Mouse (Mus musculus): ENCODE results near the gene Vsig10. TPM values are rescaled to one million over a fixed set of nuclear protein-coding genes. Genes with fewer than 3 reads are reported as not detected.

Vsig10 gene
- polyA plus RNA-seq, 1 experiment from 2014 or later = 3.9 TPM

- ATAC-seq (ENCODE audit: low read depth) = no peak
- H3K9ac ChIP-seq (ENCODE audit: low read depth, low read length) = no peak overlapping the region
- WGBS = 51% methylated on average over 14 of the region's 14 CpGs
Measured at GRCm38 (mm10) chr5:117355648-117356303, 36.9 kb downstream of the Vsig10 start.

GRCm38 (mm10) chr5:117356365-117357128, 37.7 kb downstream of the Vsig10 start:
- H3K9ac ChIP-seq (ENCODE audit: low read depth, low read length) = peak overlapping the region; percentile 91
- H3K4me3 ChIP-seq (ENCODE audit: low read depth, low read length) = peak overlapping the region; percentile 95
- no peaks in the 10 kb centered on the region for H3K27me3 ChIP-seq (replicated peaks; ENCODE audit: control insufficient read depth, insufficient read depth, low read length)
- DNase-seq (ENCODE audit: low spot score) = peak; percentile 36
- H3K27ac ChIP-seq (replicated peaks; ENCODE audit: low read depth, low read length) = peak overlapping the region; percentile 81
- H3K4me2 ChIP-seq (ENCODE audit: low read depth, low read length) = peak overlapping the region; percentile 93
- 0% methylated on average over 20 of the region's 24 CpGs for WGBS
- no peaks in the 10 kb centered on the region for H3K9me3 ChIP-seq (ENCODE audit: control insufficient read depth, low read length)
- H3K4me1 ChIP-seq (ENCODE audit: control insufficient read depth, insufficient read depth, low read length) = peaks cover 23% of the 10 kb centered on the region
- no peaks in the 10 kb centered on the region for H3K36me3 ChIP-seq (ENCODE audit: control insufficient read depth, insufficient read depth, low read length)
- peak; percentile 17 for ATAC-seq (ENCODE audit: low read depth)

More at GRCm38 (mm10) chr5:117355648-117356303, 36.9 kb downstream of the Vsig10 start:
- Histone ChIP-seq H3K4me2 (ENCODE audit: low read depth, low read length) (peak overlapping the region; percentile 93), H3K36me3 (ENCODE audit: control insufficient read depth, insufficient read depth, low read length) (no peaks in the 10 kb centered on the region), H3K9me3 (ENCODE audit: control insufficient read depth, low read length) (no peaks in the 10 kb centered on the region), H3K4me3 (ENCODE audit: low read depth, low read length) (no peak overlapping the region), H3K4me1 (ENCODE audit: control insufficient read depth, insufficient read depth, low read length) (peaks cover 21% of the 10 kb centered on the region), H3K27me3 (replicated peaks; ENCODE audit: control insufficient read depth, insufficient read depth, low read length) (no peaks in the 10 kb centered on the region), H3K27ac (replicated peaks; ENCODE audit: low read depth, low read length) (peak overlapping the region; percentile 81)
- DNase-seq (ENCODE audit: low spot score) = no peak

- peak within 1 kb of the TSS; percentile 93 for H3K4me2 ChIP-seq (ENCODE audit: low read depth, low read length)
- H3K9ac ChIP-seq (ENCODE audit: low read depth, low read length) = peak within 1 kb of the TSS; percentile 91
- H3K9me3 ChIP-seq (ENCODE audit: control insufficient read depth, low read length) = no peaks in the 10 kb centered on the region
- no peaks in the 10 kb centered on the region for H3K36me3 ChIP-seq (ENCODE audit: control insufficient read depth, insufficient read depth, low read length)
- H3K27me3 ChIP-seq (replicated peaks; ENCODE audit: control insufficient read depth, insufficient read depth, low read length) = no peaks in the 10 kb centered on the region
- H3K4me1 ChIP-seq (ENCODE audit: control insufficient read depth, insufficient read depth, low read length) = peaks cover 23% of the 10 kb centered on the region
- peak within 1 kb of the TSS; percentile 81 for H3K27ac ChIP-seq (replicated peaks; ENCODE audit: low read depth, low read length)
- H3K4me3 ChIP-seq (ENCODE audit: low read depth, low read length) = peak within 1 kb of the TSS; percentile 95
- no CpG with 5 or more reads among the region's 54 CpGs for WGBS
- DNase-seq (ENCODE audit: low spot score) (peak; percentile 81), ATAC-seq (ENCODE audit: low read depth) (peak; percentile 76)
Measured at GRCm38 (mm10) chr5:117357129-117357477, 38.2 kb downstream of the Vsig10 start, which contains the start of gene Wsb2. Gene Wsb2, plus strand, starts transcription at chr5:117357304.

GRCm38 (mm10) chr5:117357478-117358247, 38.8 kb downstream of the Vsig10 start:
- 2% methylated on average over 17 of the region's 49 CpGs for WGBS
- Histone ChIP-seq H3K4me1 (ENCODE audit: control insufficient read depth, insufficient read depth, low read length) (peaks cover 23% of the 10 kb centered on the region), H3K4me3 (ENCODE audit: low read depth, low read length) (peak overlapping the region; percentile 95), H3K27ac (replicated peaks; ENCODE audit: low read depth, low read length) (peak overlapping the region; percentile 81), H3K4me2 (ENCODE audit: low read depth, low read length) (peak overlapping the region; percentile 93), H3K27me3 (replicated peaks; ENCODE audit: control insufficient read depth, insufficient read depth, low read length) (no peaks in the 10 kb centered on the region), H3K36me3 (ENCODE audit: control insufficient read depth, insufficient read depth, low read length) (no peaks in the 10 kb centered on the region), H3K9ac (ENCODE audit: low read depth, low read length) (peak overlapping the region; percentile 91), H3K9me3 (ENCODE audit: control insufficient read depth, low read length) (no peaks in the 10 kb centered on the region)
- DNase-seq (ENCODE audit: low spot score) = peak; percentile 14
- peak; percentile 39 for ATAC-seq (ENCODE audit: low read depth)

- WGBS = 7% methylated on average over 6 of the region's 6 CpGs
- 0 out of 2 replicates have a peak, but pooled peaks cover under 1% of the 10 kb centered on the region for H3K36me3 ChIP-seq (ENCODE audit: control insufficient read depth, insufficient read depth, low read length)
- no peaks in the 10 kb centered on the region for H3K27me3 ChIP-seq (replicated peaks; ENCODE audit: control insufficient read depth, insufficient read depth, low read length)
- H3K27ac ChIP-seq (replicated peaks; ENCODE audit: low read depth, low read length) = peak overlapping the region; percentile 81; the same call in 1 of the 2 replicates
- peak overlapping the region; percentile 95 for H3K4me3 ChIP-seq (ENCODE audit: low read depth, low read length)
- no peaks in the 10 kb centered on the region for H3K9me3 ChIP-seq (ENCODE audit: control insufficient read depth, low read length)
- DNase-seq (ENCODE audit: low spot score) = no peak
- H3K9ac ChIP-seq (ENCODE audit: low read depth, low read length) = peak overlapping the region; percentile 91
- peaks cover 23% of the 10 kb centered on the region for H3K4me1 ChIP-seq (ENCODE audit: control insufficient read depth, insufficient read depth, low read length)
- ATAC-seq (ENCODE audit: low read depth) = no peak
- H3K4me2 ChIP-seq (ENCODE audit: low read depth, low read length) = peak overlapping the region; percentile 93
Measured at GRCm38 (mm10) chr5:117358248-117358630, 39.4 kb downstream of the Vsig10 start.

GRCm38 (mm10) chr5:117358725-117359124, 39.8 kb downstream of the Vsig10 start:
- no peaks in the 10 kb centered on the region for H3K27me3 ChIP-seq (replicated peaks; ENCODE audit: control insufficient read depth, insufficient read depth, low read length)
- peaks cover 5% of the 10 kb centered on the region; the same call in 1 of the 2 replicates for H3K36me3 ChIP-seq (ENCODE audit: control insufficient read depth, insufficient read depth, low read length)
- H3K9ac ChIP-seq (ENCODE audit: low read depth, low read length) = 0 out of 2 replicates have a peak overlapping the region, but pooled peaks have one; percentile 91
- peak; percentile 55 for DNase-seq (ENCODE audit: low spot score)
- no peak overlapping the region for H3K27ac ChIP-seq (replicated peaks; ENCODE audit: low read depth, low read length)
- ATAC-seq (ENCODE audit: low read depth) = no peak
- no peaks in the 10 kb centered on the region for H3K9me3 ChIP-seq (ENCODE audit: control insufficient read depth, low read length)
- peak overlapping the region; percentile 93 for H3K4me2 ChIP-seq (ENCODE audit: low read depth, low read length)
- 40% methylated on average over 11 of the region's 11 CpGs for WGBS
- H3K4me3 ChIP-seq (ENCODE audit: low read depth, low read length) = peak overlapping the region; percentile 95
- H3K4me1 ChIP-seq (ENCODE audit: control insufficient read depth, insufficient read depth, low read length) = peaks cover 23% of the 10 kb centered on the region

- H3K4me3 ChIP-seq (ENCODE audit: low read depth, low read length) = no peak overlapping the region
- peaks cover 23% of the 10 kb centered on the region for H3K4me1 ChIP-seq (ENCODE audit: control insufficient read depth, insufficient read depth, low read length)
- peak overlapping the region; percentile 33 for H3K27ac ChIP-seq (replicated peaks; ENCODE audit: low read depth, low read length)
- WGBS = 32% methylated on average over 7 of the region's 7 CpGs
- H3K27me3 ChIP-seq (replicated peaks; ENCODE audit: control insufficient read depth, insufficient read depth, low read length) = no peaks in the 10 kb centered on the region
- H3K9me3 ChIP-seq (ENCODE audit: control insufficient read depth, low read length) = no peaks in the 10 kb centered on the region
- peaks cover 15% of the 10 kb centered on the region for H3K36me3 ChIP-seq (ENCODE audit: control insufficient read depth, insufficient read depth, low read length)
- ATAC-seq (ENCODE audit: low read depth) (no peak), DNase-seq (ENCODE audit: low spot score) (no peak)
- H3K9ac ChIP-seq (ENCODE audit: low read depth, low read length) = no peak overlapping the region
- peak overlapping the region; percentile 28 for H3K4me2 ChIP-seq (ENCODE audit: low read depth, low read length)
Measured at GRCm38 (mm10) chr5:117359497-117360227, 40.8 kb downstream of the Vsig10 start.

- 30% methylated on average over 13 of the region's 13 CpGs for WGBS
- peaks cover 23% of the 10 kb centered on the region for H3K4me1 ChIP-seq (ENCODE audit: control insufficient read depth, insufficient read depth, low read length)
- no peak overlapping the region for H3K4me3 ChIP-seq (ENCODE audit: low read depth, low read length)
- H3K4me2 ChIP-seq (ENCODE audit: low read depth, low read length) = peak overlapping the region; percentile 28
- peaks cover 20% of the 10 kb centered on the region for H3K36me3 ChIP-seq (ENCODE audit: control insufficient read depth, insufficient read depth, low read length)
- peak; percentile 12 for DNase-seq (ENCODE audit: low spot score)
- H3K27me3 ChIP-seq (replicated peaks; ENCODE audit: control insufficient read depth, insufficient read depth, low read length) = no peaks in the 10 kb centered on the region
- no peak overlapping the region for H3K27ac ChIP-seq (replicated peaks; ENCODE audit: low read depth, low read length)
- H3K9ac ChIP-seq (ENCODE audit: low read depth, low read length) = no peak overlapping the region
- no peak for ATAC-seq (ENCODE audit: low read depth)
- H3K9me3 ChIP-seq (ENCODE audit: control insufficient read depth, low read length) = no peaks in the 10 kb centered on the region
Measured at GRCm38 (mm10) chr5:117360228-117360515, 41.3 kb downstream of the Vsig10 start.

Data from embryonic facial prominence, embryonic 14.5 days (tissue).